Mouse (Mus musculus): ENCODE data around the gene Gm49337. TPM values are rescaled to one million over a fixed set of nuclear protein-coding genes. Genes with fewer than 3 reads are reported as not detected.

Gene Gm49337
- total RNA-seq (2021) = 1 to 10 TPM; 1.4 to 2.9 TPM
- long read RNA-seq, experiment 1 = 0 reads
- long read RNA-seq, experiment 2 = 0 reads

GRCm38 (mm10) chr4:116173072-116173471 is at the start of gene Gm49337, which contains the start of gene 1700042G07Rik:
Gene Gm49337, plus strand, starts transcription at chr4:116173384.
Gene 1700042G07Rik, plus strand, starts transcription at chr4:116173372.
- TF ChIP-seq CTCF (IDR thresholded peaks at IDR 0.05) = no peak
- peak within 1 kb of the TSS; percentile 96 for H3K27ac ChIP-seq
- DNase-seq (ENCODE audit: extremely low spot score in 1 of 2, low spot score in 2 of 2) = no peak
- intact Hi-C loops (cut with DNase I) = no loop called here
- no peak within 1 kb of the TSS for H3K4me3 ChIP-seq

GRCm38 (mm10) chr4:116123602-116124519 is 49.3 kb upstream of the Gm49337 start, which contains the start of the genes Rad54l and Pomgnt1:
Gene Rad54l, minus strand, starts transcription at chr4:116123690.
Gene Pomgnt1, plus strand, starts transcription at chr4:116123840.
- intact Hi-C loops (cut with DNase I) = no loop called here
- Histone ChIP-seq H3K27ac (peak within 1 kb of the TSS; percentile 72), H3K4me3 (peak within 1 kb of the TSS; percentile 50)
- DNase-seq (ENCODE audit: extremely low spot score in 1 of 2, low spot score in 2 of 2) = peak; percentile 72 to 74
- peak; percentile 21 for TF ChIP-seq CTCF (IDR thresholded peaks at IDR 0.05)

GRCm38 (mm10) chr4:116125803-116126386 is 47.3 kb upstream of the Gm49337 start:
- no peak for TF ChIP-seq CTCF (IDR thresholded peaks at IDR 0.05)
- Histone ChIP-seq H3K27ac (no peak overlapping the region), H3K4me3 (no peak overlapping the region)
- intact Hi-C loops (cut with DNase I) = no loop called here
- DNase-seq (ENCODE audit: extremely low spot score in 1 of 2, low spot score in 2 of 2) = no peak

- TF ChIP-seq CTCF (IDR thresholded peaks at IDR 0.05) = no peak
- DNase-seq (ENCODE audit: extremely low spot score in 1 of 2, low spot score in 2 of 2) = no peak
- intact Hi-C loops (cut with DNase I) = no loop called here
- Histone ChIP-seq H3K4me3 (no peak overlapping the region), H3K27ac (peak overlapping the region; percentile 10; the same call in 1 of the 2 replicates)
Measured at GRCm38 (mm10) chr4:116127956-116128355, 45.2 kb upstream of the Gm49337 start.

- no peak for DNase-seq (ENCODE audit: extremely low spot score in 1 of 2, low spot score in 2 of 2)
- no peak for TF ChIP-seq CTCF (IDR thresholded peaks at IDR 0.05)
- intact Hi-C loops (cut with DNase I) = no loop called here
- H3K4me3 ChIP-seq = no peak overlapping the region
- no peak overlapping the region for H3K27ac ChIP-seq
Measured at GRCm38 (mm10) chr4:116133126-116133525, 40.1 kb upstream of the Gm49337 start.

GRCm38 (mm10) chr4:116134990-116135389 is 38.2 kb upstream of the Gm49337 start:
- no peak for DNase-seq (ENCODE audit: extremely low spot score in 1 of 2, low spot score in 2 of 2)
- Histone ChIP-seq H3K27ac (no peak overlapping the region), H3K4me3 (no peak overlapping the region)
- intact Hi-C loops (cut with DNase I) = loop anchor here (5.0 kb wide), 1 partner anchor 52 kb away; no protein-coding TSS in a partner anchor
- TF ChIP-seq CTCF (IDR thresholded peaks at IDR 0.05) = peak; percentile 83

- intact Hi-C loops (cut with DNase I) = loop anchor here (5.0 kb wide), 1 partner anchor 50 kb away; no protein-coding TSS in a partner anchor
- no peak overlapping the region for H3K4me3 ChIP-seq
- DNase-seq (ENCODE audit: extremely low spot score in 1 of 2, low spot score in 2 of 2) = no peak
- no peak overlapping the region for H3K27ac ChIP-seq
- TF ChIP-seq CTCF (IDR thresholded peaks at IDR 0.05) = no peak
Measured at GRCm38 (mm10) chr4:116137421-116137996, 35.7 kb upstream of the Gm49337 start.

GRCm38 (mm10) chr4:116140801-116141574 is 32.2 kb upstream of the Gm49337 start:
- H3K4me3 ChIP-seq = no peak overlapping the region
- no peak for DNase-seq (ENCODE audit: extremely low spot score in 1 of 2, low spot score in 2 of 2)
- peak overlapping the region; percentile 58 for H3K27ac ChIP-seq
- no peak for TF ChIP-seq CTCF (IDR thresholded peaks at IDR 0.05)
- intact Hi-C loops (cut with DNase I) = loop anchor here (10.0 kb wide), 1 partner anchor 854 kb away; the partner anchor contains the start of genes Hectd3 and Urod

GRCm38 (mm10) chr4:116141736-116142135 is 31.4 kb upstream of the Gm49337 start:
- Histone ChIP-seq H3K27ac (peak overlapping the region; percentile 58), H3K4me3 (peak overlapping the region; percentile 16; the same call in 1 of the 2 replicates)
- intact Hi-C loops (cut with DNase I) = loop anchor here (10.0 kb wide), 1 partner anchor 853 kb away; the partner anchor contains the start of genes Hectd3 and Urod
- no peak for DNase-seq (ENCODE audit: extremely low spot score in 1 of 2, low spot score in 2 of 2)
- TF ChIP-seq CTCF (IDR thresholded peaks at IDR 0.05) = no peak

GRCm38 (mm10) chr4:116142269-116142668 is 30.9 kb upstream of the Gm49337 start:
- Histone ChIP-seq H3K27ac (no peak overlapping the region; the same call in 1 of the 2 replicates), H3K4me3 (no peak overlapping the region)
- intact Hi-C loops (cut with DNase I) = loop anchor here (10.0 kb wide), 1 partner anchor 853 kb away; the partner anchor contains the start of genes Hectd3 and Urod
- DNase-seq (ENCODE audit: extremely low spot score in 1 of 2, low spot score in 2 of 2) = no peak
- TF ChIP-seq CTCF (IDR thresholded peaks at IDR 0.05) = no peak

Measured in left cerebral cortex, adult 2 months (tissue).